ENCODE assay signal across 17 mouse cellular contexts in the genomic region with DNA sequence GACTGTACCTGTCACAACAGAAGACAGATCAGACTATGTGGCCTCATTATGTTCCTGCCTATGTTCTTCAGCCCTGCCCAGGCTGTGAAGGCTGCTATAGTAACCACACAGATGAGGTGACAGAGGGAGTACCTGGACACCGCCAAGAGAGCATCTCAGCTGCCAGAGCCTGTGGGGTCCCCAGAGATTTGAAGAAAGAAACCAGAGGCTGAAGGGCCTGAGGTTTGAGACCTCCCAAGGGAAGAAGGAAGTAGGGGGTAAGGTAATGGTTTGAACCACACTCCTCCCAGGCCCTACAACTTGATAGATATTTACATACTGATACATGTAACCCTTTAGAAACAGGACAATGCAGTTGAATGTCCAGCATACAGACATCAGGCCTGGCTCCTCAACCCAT.
"Had no signal": no experiment of that assay in that cellular context is flagged by ENCODE, and none has a peak within 500 bp of the region (broad histone marks: within the 10 kb centered on the region; RNA-seq: fewer than 3 reads in every experiment).

No protein-coding gene starts in this region.

- H3K4me1 ChIP-seq: stomach, embryonic 15.5 days had no signal

- DNase-seq: lung, adult 18-20 months; lung, embryonic 14.5 days; lung, postnatal 10 days; lung, postnatal 4 days; midbrain, embryonic 14.5 days; retina, postnatal 1 day; right cerebral cortex, adult 18-20 months; thymus, adult 2 months; thymus, postnatal 25 days; thymus, postnatal 4 days had no signal

- H3K4me3 ChIP-seq: midbrain, embryonic 10.5 days; midbrain, embryonic 12.5 days; myocyte; neural tube, embryonic 13.5 days; neural tube, embryonic 15.5 days; stomach, embryonic 15.5 days had no signal

- H3K9ac ChIP-seq: lung, embryonic 14.5 days; midbrain, embryonic 12.5 days; neural tube, embryonic 15.5 days; stomach, embryonic 15.5 days had no signal

- H3K36me3 ChIP-seq: midbrain, embryonic 10.5 days; midbrain, embryonic 12.5 days; neural tube, embryonic 13.5 days; neural tube, embryonic 15.5 days; stomach, embryonic 15.5 days had no signal

- H3K9me3 ChIP-seq: midbrain, embryonic 10.5 days; midbrain, embryonic 12.5 days; neural tube, embryonic 13.5 days; neural tube, embryonic 15.5 days; stomach, embryonic 15.5 days had no signal

- H3K27me3 ChIP-seq: midbrain, embryonic 12.5 days; neural tube, embryonic 13.5 days; neural tube, embryonic 15.5 days; stomach, embryonic 15.5 days had no signal

- H3K27ac ChIP-seq: midbrain, embryonic 12.5 days; neural tube, embryonic 15.5 days; stomach, embryonic 15.5 days; stomach, postnatal 0 days had no signal

- H3K4me2 ChIP-seq: lung, embryonic 14.5 days; midbrain, embryonic 12.5 days; neural tube, embryonic 13.5 days; neural tube, embryonic 15.5 days; stomach, embryonic 15.5 days had no signal
